Mouse (Mus musculus) liver, embryonic 14.5 days (tissue): Measurements from ENCODE around the gene Heatr3.

Experiments used
- CTCF ChIP-seq: IDR thresholded peaks from 2 replicates; pipeline ENCODE4 v1.5.1; 2016; ENCODE audit warnings: antibody characterized with exemption, low read depth, control low read depth
- EP300 ChIP-seq: IDR thresholded peaks from 2 replicates; pipeline ENCODE4 v1.6.1; 2016; ENCODE audit warnings: antibody characterized with exemption, low read depth

GRCm38 (mm10) chr8:88118456-88119036 is 19.1 kb upstream of the Heatr3 start, which contains the start of gene Cnep1r1:
- peak; percentile 71 for TF ChIP-seq EP300
- TF ChIP-seq CTCF, result peak; percentile 89
